Mouse (Mus musculus): ENCODE data around the gene Timm10b. TPM values are rescaled to one million over a fixed set of nuclear protein-coding genes. Genes with fewer than 3 reads are reported as not detected.

Gene Timm10b
- polyA plus RNA-seq (2014; fragmentation: Illumina TruSeq; extraction: RNeasy Lipid Tissue Mini Kit (QIAGEN cat#74804)): 30.5 TPM

DNA sequence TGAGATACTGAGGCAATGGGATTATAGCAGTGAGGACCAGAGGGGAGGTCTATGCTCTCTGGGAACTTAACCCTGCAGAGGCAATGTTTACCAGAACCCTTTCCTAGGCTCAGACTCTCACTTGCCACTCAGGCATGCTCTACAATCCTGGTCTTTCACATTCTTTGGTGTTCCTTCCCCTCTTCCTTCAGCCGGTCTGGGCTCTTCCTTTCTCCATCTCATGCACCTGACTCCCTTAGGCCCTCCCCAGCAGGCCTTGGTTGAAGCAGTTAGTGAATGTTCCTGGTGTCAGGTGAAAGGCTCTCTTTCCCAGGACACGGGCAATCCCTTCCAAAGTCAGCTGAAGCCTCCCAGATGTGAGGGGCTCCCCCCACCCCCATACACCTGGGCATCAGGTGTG is at the start of gene Timm10b:
Gene Timm10b (plus strand): TSS at position 301 of the 400 bp plus-strand sequence.

GRCm38 (mm10) chr7:105633127-105633800 is 6.6 kb upstream of the Timm10b start, which contains the start of gene Trim3:
Gene Trim3 (minus strand): TSS chr7:105633571.

DNA sequence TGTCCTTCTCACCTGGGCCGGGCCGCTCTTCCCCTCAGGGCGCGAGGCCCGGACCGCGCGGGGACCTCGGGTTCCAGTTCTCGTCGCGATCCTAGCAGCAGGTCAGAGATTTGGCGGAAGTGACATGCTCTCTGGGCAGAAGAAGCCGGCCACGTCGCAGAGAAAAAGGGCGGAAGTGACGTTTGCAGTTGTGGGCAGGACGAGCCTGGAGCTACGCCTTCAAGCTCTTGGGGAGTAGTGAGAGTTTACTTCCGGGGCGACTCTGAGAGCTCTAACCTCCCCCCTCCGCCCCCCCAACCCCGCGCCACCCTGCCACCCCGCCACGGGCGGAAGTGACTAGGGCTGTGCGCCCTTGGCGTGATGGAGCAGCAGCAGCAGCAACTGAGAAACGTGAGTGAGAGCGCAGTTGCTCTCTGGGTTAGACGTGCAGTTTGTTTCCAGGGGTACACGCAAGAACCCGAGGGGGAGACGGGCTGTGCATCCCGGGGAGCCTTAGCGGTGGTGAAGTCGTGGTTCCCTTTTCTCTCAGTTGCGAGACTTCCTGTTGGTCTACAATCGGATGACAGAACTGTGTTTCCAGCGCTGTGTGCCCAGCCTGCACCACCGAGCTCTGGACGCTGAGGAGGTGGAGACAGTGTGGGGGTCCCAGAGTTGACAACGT is 507 bp downstream of the Timm10b start, which contains the start of the genes Arfip2 and Gm45799:
Gene Arfip2 (minus strand): TSS at position 184 of the 661 bp plus-strand sequence.
Gene Gm45799 (plus strand): TSS at position 320 of the 661 bp plus-strand sequence.

DNA sequence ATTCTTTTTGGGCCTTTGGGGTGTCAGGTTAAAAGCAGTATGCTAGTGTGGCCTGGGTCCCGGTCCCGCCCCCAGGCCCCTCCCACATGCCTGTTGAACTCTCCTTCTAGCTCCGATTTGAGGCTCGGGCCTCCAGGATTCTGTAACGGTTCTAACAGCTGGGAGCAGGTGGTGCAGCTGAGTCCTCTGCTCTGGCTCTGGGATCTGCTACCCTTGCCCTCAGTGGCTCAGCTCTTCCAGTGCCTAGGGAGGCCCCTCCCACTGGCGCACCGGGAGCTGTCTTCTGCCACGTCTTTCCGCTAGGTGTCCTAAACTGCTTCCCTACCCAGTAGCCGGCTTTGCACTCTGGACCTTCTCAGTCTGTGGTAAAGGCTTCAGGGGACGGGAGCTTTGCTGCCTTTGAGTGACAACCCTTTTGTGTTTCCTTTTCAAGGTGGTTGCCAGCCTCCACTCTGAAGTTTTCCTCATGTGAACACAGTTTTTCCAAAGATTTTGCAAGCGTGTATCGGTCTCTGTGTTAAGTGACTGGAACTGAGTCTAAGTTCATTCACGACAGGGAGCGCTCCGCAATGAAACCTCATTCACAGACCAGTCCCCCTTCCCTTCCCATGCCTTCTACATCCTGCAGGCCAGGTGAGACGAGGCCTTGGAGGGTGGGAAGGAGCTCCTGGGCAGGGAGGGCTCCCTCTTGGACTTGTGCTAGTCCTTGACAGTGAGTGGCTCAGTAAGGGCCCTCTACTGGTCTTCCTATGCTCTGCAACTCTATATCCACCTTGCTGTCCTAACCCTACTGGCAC is 11.0 kb downstream of the Timm10b start, which contains the start of gene Dnhd1:
Gene Dnhd1 (plus strand): TSS at position 189 of the 797 bp plus-strand sequence.

Other genes starting within 250 kb of the Timm10b start
- 20.0 TPM for gene Fam160a2, start 240.0 kb upstream of the Timm10b start, polyA plus RNA-seq (2014; fragmentation: Illumina TruSeq; extraction: RNeasy Lipid Tissue Mini Kit (QIAGEN cat#74804))
- gene Cnga4, start 235.5 kb upstream of the Timm10b start, polyA plus RNA-seq (2014; fragmentation: Illumina TruSeq; extraction: RNeasy Lipid Tissue Mini Kit (QIAGEN cat#74804)): not detected
- gene Cckbr, start 214.3 kb upstream of the Timm10b start, polyA plus RNA-seq (2014; fragmentation: Illumina TruSeq; extraction: RNeasy Lipid Tissue Mini Kit (QIAGEN cat#74804)): 0.29 TPM
- 10.7 TPM for gene Cavin3, start 157.8 kb upstream of the Timm10b start, polyA plus RNA-seq (2014; fragmentation: Illumina TruSeq; extraction: RNeasy Lipid Tissue Mini Kit (QIAGEN cat#74804))
- 2.7 TPM for gene Smpd1, start 85.7 kb upstream of the Timm10b start, polyA plus RNA-seq (2014; fragmentation: Illumina TruSeq; extraction: RNeasy Lipid Tissue Mini Kit (QIAGEN cat#74804))
- gene Apbb1, start 58.4 kb upstream of the Timm10b start, polyA plus RNA-seq (2014; fragmentation: Illumina TruSeq; extraction: RNeasy Lipid Tissue Mini Kit (QIAGEN cat#74804)): 1.1 TPM
- gene Hpx, start 39.9 kb upstream of the Timm10b start, polyA plus RNA-seq (2014; fragmentation: Illumina TruSeq; extraction: RNeasy Lipid Tissue Mini Kit (QIAGEN cat#74804)): not detected
- 2.9 TPM for gene Trim3, start 6.5 kb upstream of the Timm10b start, polyA plus RNA-seq (2014; fragmentation: Illumina TruSeq; extraction: RNeasy Lipid Tissue Mini Kit (QIAGEN cat#74804))
- gene Arfip2, start 360 bp downstream of the Timm10b start, polyA plus RNA-seq (2014; fragmentation: Illumina TruSeq; extraction: RNeasy Lipid Tissue Mini Kit (QIAGEN cat#74804)): 9.0 TPM
- 2.3 TPM for gene Gm45799, start 496 bp downstream of the Timm10b start, polyA plus RNA-seq (2014; fragmentation: Illumina TruSeq; extraction: RNeasy Lipid Tissue Mini Kit (QIAGEN cat#74804))
- 1.9 TPM for gene Dnhd1, start 10.8 kb downstream of the Timm10b start, polyA plus RNA-seq (2014; fragmentation: Illumina TruSeq; extraction: RNeasy Lipid Tissue Mini Kit (QIAGEN cat#74804))
- 52.2 TPM for gene Ilk, start 96.5 kb downstream of the Timm10b start, polyA plus RNA-seq (2014; fragmentation: Illumina TruSeq; extraction: RNeasy Lipid Tissue Mini Kit (QIAGEN cat#74804))
- gene Rrp8, start 97.3 kb downstream of the Timm10b start, polyA plus RNA-seq (2014; fragmentation: Illumina TruSeq; extraction: RNeasy Lipid Tissue Mini Kit (QIAGEN cat#74804)): 45.1 TPM
- 7.6 TPM for gene Taf10, start 104.3 kb downstream of the Timm10b start, polyA plus RNA-seq (2014; fragmentation: Illumina TruSeq; extraction: RNeasy Lipid Tissue Mini Kit (QIAGEN cat#74804))
- gene Tpp1, start 112.2 kb downstream of the Timm10b start, polyA plus RNA-seq (2014; fragmentation: Illumina TruSeq; extraction: RNeasy Lipid Tissue Mini Kit (QIAGEN cat#74804)): 140 TPM
- gene Dchs1, start 147.6 kb downstream of the Timm10b start, polyA plus RNA-seq (2014; fragmentation: Illumina TruSeq; extraction: RNeasy Lipid Tissue Mini Kit (QIAGEN cat#74804)): 0.26 TPM
- gene Mrpl17, start 171.0 kb downstream of the Timm10b start, polyA plus RNA-seq (2014; fragmentation: Illumina TruSeq; extraction: RNeasy Lipid Tissue Mini Kit (QIAGEN cat#74804)): 10.7 TPM

Data from ovary, adult 10 weeks (tissue).